Mouse (Mus musculus): ENCODE results near the gene Cd38.

DNA sequence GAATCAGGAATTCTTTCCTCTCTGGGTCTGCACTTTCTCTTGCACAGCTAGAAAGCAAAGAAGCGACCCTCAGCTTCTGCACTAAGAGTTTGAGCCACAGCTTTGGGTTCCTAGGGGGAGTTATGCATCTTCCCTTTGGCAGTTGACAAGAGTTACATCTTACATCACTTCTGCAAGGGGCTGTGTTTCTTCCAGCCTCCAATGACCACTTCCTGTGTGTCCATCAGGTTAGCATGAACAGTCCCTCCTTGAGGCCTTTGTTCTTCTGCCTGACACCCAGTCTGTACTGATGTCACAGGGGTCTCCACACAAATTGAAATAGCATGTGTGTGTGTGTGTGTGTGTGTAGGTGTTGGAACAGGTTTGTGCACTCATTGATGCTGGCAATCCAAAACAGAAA lies 4.3 kb downstream of the Cd38 start:
- TF ChIP-seq EP300 (IDR thresholded peaks at IDR 0.05; ENCODE audit: low read depth) = no peak
- no peak for TF ChIP-seq CTCF (IDR thresholded peaks at IDR 0.05; ENCODE audit: low read depth)

All from heart, postnatal 0 days (tissue).